Mouse (Mus musculus) megakaryocyte, adult 5-6 weeks (primary cell): ENCODE results near the gene Hdac9. TPM values are rescaled to one million over a fixed set of nuclear protein-coding genes. Genes with fewer than 3 reads are reported as not detected.

Experiments used
- total RNA-seq, 2 experiments: library from RNA; stranded (forward) in 1 of 2; stranded (reverse) in 1 of 2; fragments of 153-499, 151-499 nt in 1 of 2; fragments of 221-1000, 200-1000 nt in 1 of 2; gene quantifications; 2 replicates each; pipeline versions ENCODE4 v1.2.3 to v1.2.4; 2015 to 2017

Hdac9 gene
- total RNA-seq, 2 experiments from 2014 or later = 10.8 to 16.0 TPM

Other genes with a start within 250 kb of the Hdac9 start
- gene Prps1l1, start 67.7 kb upstream of the Hdac9 start, total RNA-seq (2015) = 0.76 and 1.5 TPM in 2 replicates
- 1.1 and 2.6 TPM in 2 replicates for gene Prps1l1, start 67.7 kb upstream of the Hdac9 start, total RNA-seq (2017)
- gene Snx13, start 130.1 kb upstream of the Hdac9 start, total RNA-seq (2015) = 24.5 and 26.1 TPM in 2 replicates
- 37.8 and 38.5 TPM in 2 replicates for gene Snx13, start 130.1 kb upstream of the Hdac9 start, total RNA-seq (2017)